Comparison of ENCODE assay signal across 15 mouse cellular contexts in genomic region chr11:88351722-88352473, GRCm38 (mm10). TPM values are rescaled to one million over a fixed set of nuclear protein-coding genes. Genes with fewer than 3 reads are reported as not detected.
A peak's percentile ranks its signal among the peaks of the same experiment; 100 is the strongest.
DNase-seq lines count a peak whose midpoint lies in the region; ATAC-seq and TF ChIP-seq lines count a peak whose summit lies in the region.
"Had no signal": no experiment of that assay in that cellular context is flagged by ENCODE, and none has a peak within 500 bp of the region (broad histone marks: within the 10 kb centered on the region; RNA-seq: fewer than 3 reads in every experiment).

No protein-coding gene starts in this region.

- H3K4me3 ChIP-seq in heart, postnatal 0 days (ENCODE audit: low read depth, low read length), result no peak overlapping the region
- H3K4me3 ChIP-seq in hindbrain, postnatal 0 days (ENCODE audit: low read length), result no peak overlapping the region
- H3K4me3 ChIP-seq: intestine, embryonic 15.5 days; megakaryocyte, embryonic 14.5 days; stomach, embryonic 15.5 days had no signal

- TF ChIP-seq CTCF in heart, postnatal 0 days (IDR thresholded peaks at IDR 0.05; ENCODE audit: low read depth), result no peak
- TF ChIP-seq CTCF in hindbrain, postnatal 0 days (IDR thresholded peaks at IDR 0.05; ENCODE audit: low read depth), result no peak

- TF ChIP-seq EP300 in heart, postnatal 0 days (IDR thresholded peaks at IDR 0.05; ENCODE audit: low read depth), result no peak

- WGBS in heart, postnatal 0 days, result 24% methylated on average over 3 of the region's 3 CpGs
- WGBS in hindbrain, postnatal 0 days, result 60% methylated on average over 3 of the region's 3 CpGs

- peak; percentile 64 for ATAC-seq in heart, postnatal 0 days (ENCODE audit: insufficient read depth, low read depth)
- ATAC-seq in hindbrain, postnatal 0 days, result peak; percentile 61
- ATAC-seq in monocyte, adult 5-6 weeks (replicated peaks; ENCODE audit: insufficient number of reproducible peaks, low FRiP score, low TSS enrichment, poor library complexity, severe bottlenecking), result no peak
- ATAC-seq: intestine, embryonic 15.5 days had no signal

- H3K36me3 ChIP-seq in heart, postnatal 0 days (replicated peaks; ENCODE audit: control insufficient read depth, insufficient read depth, low read length), result 0 out of 2 replicates have a peak, but pooled peaks cover 19% of the 10 kb centered on the region
- 0 out of 2 replicates have a peak, but pooled peaks cover under 1% of the 10 kb centered on the region for H3K36me3 ChIP-seq in hindbrain, postnatal 0 days (ENCODE audit: insufficient read depth, low read length)
- H3K36me3 ChIP-seq: intestine, embryonic 15.5 days; stomach, embryonic 15.5 days had no signal

- peaks cover 27% of the 10 kb centered on the region for H3K4me1 ChIP-seq in heart, postnatal 0 days (ENCODE audit: control insufficient read depth, insufficient read depth)
- H3K4me1 ChIP-seq in hindbrain, postnatal 0 days (ENCODE audit: insufficient read depth, low read length), result peaks cover 16% of the 10 kb centered on the region
- H3K4me1 ChIP-seq: stomach, embryonic 15.5 days had no signal

- H3K4me2 ChIP-seq in heart, postnatal 0 days (ENCODE audit: low read depth, low read length), result no peak overlapping the region
- H3K4me2 ChIP-seq in hindbrain, postnatal 0 days (ENCODE audit: low read depth, low read length), result no peak overlapping the region
- H3K4me2 ChIP-seq: intestine, embryonic 15.5 days; stomach, embryonic 15.5 days had no signal

- DNase-seq in heart, postnatal 0 days (ENCODE audit: low spot score), result peak; percentile 49
- no peak for DNase-seq in heart, postnatal 14 days
- peak; percentile 38 for DNase-seq in cerebellum, adult 11 months
- peak; percentile 42 for DNase-seq in cerebellum, adult 8-10 months
- peak; percentile 58 for DNase-seq in hindbrain, postnatal 0 days (ENCODE audit: low spot score)
- DNase-seq in T-cell, adult 2 months (ENCODE audit: low spot score), result no peak
- no peak for DNase-seq in right cerebral cortex, postnatal 4 days
- DNase-seq: adrenal gland, adult 8-10 months; retina, postnatal 1 day had no signal

- no peak overlapping the region for H3K9ac ChIP-seq in heart, postnatal 0 days (replicated peaks; ENCODE audit: low read depth, low read length)
- H3K9ac ChIP-seq in hindbrain, postnatal 0 days (replicated peaks; ENCODE audit: low read length), result no peak overlapping the region
- H3K9ac ChIP-seq: intestine, embryonic 15.5 days; stomach, embryonic 15.5 days had no signal

- peak overlapping the region; percentile 22; the same call in 1 of the 2 replicates for H3K27ac ChIP-seq in heart, postnatal 0 days (ENCODE audit: low read depth)
- peak overlapping the region; percentile 62; the same call in 1 of the 2 replicates for H3K27ac ChIP-seq in hindbrain, postnatal 0 days
- H3K27ac ChIP-seq: intestine, embryonic 15.5 days; stomach, embryonic 15.5 days had no signal

- H3K27me3 ChIP-seq in heart, postnatal 0 days (ENCODE audit: control insufficient read depth, insufficient read depth, low read length), result no peaks in the 10 kb centered on the region
- H3K27me3 ChIP-seq in hindbrain, postnatal 0 days (ENCODE audit: insufficient read depth, low read length), result no peaks in the 10 kb centered on the region
- H3K27me3 ChIP-seq: intestine, embryonic 15.5 days; megakaryocyte, embryonic 14.5 days; stomach, embryonic 15.5 days had no signal

- intact Hi-C loops in heart, postnatal 14 days (cut with DNase I), result no loop called here

- no peaks in the 10 kb centered on the region for H3K9me3 ChIP-seq in heart, postnatal 0 days (replicated peaks; ENCODE audit: control insufficient read depth, low read length)
- H3K9me3 ChIP-seq in hindbrain, postnatal 0 days (ENCODE audit: low read length), result no peaks in the 10 kb centered on the region
- H3K9me3 ChIP-seq: intestine, embryonic 15.5 days; megakaryocyte, embryonic 14.5 days; stomach, embryonic 15.5 days had no signal

RNA-seq across cellular contexts. Expression of gene Ccdc182, which starts 58.0 kb away (rescaled TPM):
- total RNA-seq in heart, postnatal 0 days (2014; rRNA removed; ENCODE audit: low replicate concordance), result not detected in 2 replicates
- not detected in 2 replicates for polyA plus RNA-seq in heart, postnatal 0 days (2015; fragmentation: Nextera tagmentation; extraction: Ambion mirVana)
- not detected for total RNA-seq in heart, postnatal 14 days (2021)
- total RNA-seq in hindbrain, postnatal 0 days (2014; rRNA removed), result not detected in 2 replicates
- 0.15 TPM in 1 of 2 replicates, not detected in the other for polyA plus RNA-seq in hindbrain, postnatal 0 days (2015; fragmentation: Nextera tagmentation; extraction: Ambion mirVana)
- not detected in 3 replicates for total RNA-seq in monocyte, adult 5-6 weeks (2017)
- total RNA-seq: layer of hippocampus, adult 8-10 months had no signal
- polyA plus RNA-seq: frontal cortex, adult 2 months; intestine, embryonic 15.5 days; stomach, embryonic 15.5 days had no signal

Comparison
In these comparisons a context has a peak if more than half of its experiments do, and no peak if none do; other contexts are left out.
1. DNase-seq: peak in heart, postnatal 0 days (single experiment), cerebellum, adult 11 months (single experiment), cerebellum, adult 8-10 months (single experiment) and hindbrain, postnatal 0 days (single experiment); none in heart, postnatal 14 days (0 of 2), T-cell, adult 2 months (single experiment) and right cerebral cortex, postnatal 4 days (single experiment).